Mouse (Mus musculus): ENCODE data around the gene Slc26a6. TPM values are rescaled to one million over a fixed set of nuclear protein-coding genes. Genes with fewer than 3 reads are reported as not detected.

The Slc26a6 gene
- polyA plus RNA-seq, 1 experiment = 38.2 TPM

DNA sequence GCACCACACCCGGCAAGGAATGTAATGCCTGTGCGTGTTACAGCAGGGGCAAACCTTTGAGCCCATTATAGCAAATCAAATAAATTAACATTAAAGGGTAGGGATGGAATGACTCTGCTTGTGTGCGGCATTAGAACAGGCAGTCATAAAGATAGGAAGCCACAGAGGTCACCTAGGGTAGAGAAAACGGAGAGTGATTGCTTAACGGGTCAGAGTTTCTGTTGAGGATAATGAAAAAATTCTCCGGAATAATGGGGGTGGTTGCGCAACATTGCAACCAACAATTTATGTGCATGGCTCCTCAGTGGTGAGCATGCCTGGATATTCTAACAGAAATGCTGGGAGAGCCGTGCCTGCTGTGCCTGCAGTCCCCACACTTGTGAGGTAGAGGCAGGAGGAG, 72.8 kb downstream of the Slc26a6 start:
- H3K27ac ChIP-seq (ENCODE audit: control insufficient read depth, insufficient read depth, low read length) = no peak overlapping the region
- H3K27me3 ChIP-seq (ENCODE audit: control insufficient read depth, insufficient read depth, low read length) = no peaks in the 10 kb centered on the region
- DNase-seq = no peak
- H3K36me3 ChIP-seq (ENCODE audit: control insufficient read depth, insufficient read depth, low read length) = no peaks in the 10 kb centered on the region
- no peak overlapping the region for H3K4me3 ChIP-seq (ENCODE audit: control insufficient read depth, insufficient read depth, low read length)
- TF ChIP-seq CTCF (IDR thresholded peaks at IDR 0.05; ENCODE audit: borderline replicate concordance, control insufficient read depth, extremely low read depth, insufficient read depth, low read length, poor library complexity) (no peak), POLR2A (IDR thresholded peaks at IDR 0.05; ENCODE audit: control insufficient read depth, extremely low read depth, insufficient read depth, low read length, poor library complexity) (no peak)
- H3K4me1 ChIP-seq (replicated peaks; ENCODE audit: control insufficient read depth, insufficient read depth, low read length) = no peaks in the 10 kb centered on the region
- WGBS = 79% methylated on average over 8 of the region's 8 CpGs

- no peaks in the 10 kb centered on the region for H3K36me3 ChIP-seq (ENCODE audit: control insufficient read depth, insufficient read depth, low read length)
- no peaks in the 10 kb centered on the region for H3K27me3 ChIP-seq (ENCODE audit: control insufficient read depth, insufficient read depth, low read length)
- TF ChIP-seq POLR2A (IDR thresholded peaks at IDR 0.05; ENCODE audit: control insufficient read depth, extremely low read depth, insufficient read depth, low read length, poor library complexity) (no peak), CTCF (IDR thresholded peaks at IDR 0.05; ENCODE audit: borderline replicate concordance, control insufficient read depth, extremely low read depth, insufficient read depth, low read length, poor library complexity) (no peak)
- no peaks in the 10 kb centered on the region for H3K4me1 ChIP-seq (replicated peaks; ENCODE audit: control insufficient read depth, insufficient read depth, low read length)
- H3K4me3 ChIP-seq (ENCODE audit: control insufficient read depth, insufficient read depth, low read length) = no peak overlapping the region
- WGBS = 92% methylated on average over 3 of the region's 3 CpGs
- no peak for DNase-seq
- no peak overlapping the region for H3K27ac ChIP-seq (ENCODE audit: control insufficient read depth, insufficient read depth, low read length)
Measured at GRCm38 (mm10) chr9:108928424-108928823, 75.3 kb downstream of the Slc26a6 start.

DNA sequence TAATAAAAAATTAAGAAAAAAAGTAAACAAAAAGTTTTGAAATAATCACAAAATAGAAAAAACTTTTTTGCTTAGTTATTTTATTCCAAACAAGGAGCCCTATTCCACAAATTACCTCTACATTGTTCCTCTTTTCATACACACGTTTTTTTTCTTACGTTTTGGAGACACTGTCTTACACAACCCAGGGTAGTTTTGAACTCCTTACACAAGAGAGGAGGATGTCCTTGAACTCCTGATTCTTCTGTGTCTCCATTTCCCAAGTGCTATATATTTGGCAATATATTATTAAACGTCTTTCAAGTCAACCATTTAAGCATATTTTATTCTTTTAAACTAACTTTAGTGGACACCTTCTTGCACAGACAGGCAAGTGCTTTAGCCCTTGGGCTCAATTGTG, 82.9 kb downstream of the Slc26a6 start:
- Histone ChIP-seq H3K4me3 (ENCODE audit: control insufficient read depth, insufficient read depth, low read length) (no peak overlapping the region), H3K36me3 (ENCODE audit: control insufficient read depth, insufficient read depth, low read length) (peaks cover 8% of the 10 kb centered on the region), H3K4me1 (replicated peaks; ENCODE audit: control insufficient read depth, insufficient read depth, low read length) (0 out of 2 replicates have a peak, but pooled peaks cover 3% of the 10 kb centered on the region), H3K27me3 (ENCODE audit: control insufficient read depth, insufficient read depth, low read length) (no peaks in the 10 kb centered on the region), H3K27ac (ENCODE audit: control insufficient read depth, insufficient read depth, low read length) (no peak overlapping the region)
- WGBS = 10% methylated on average over 3 of the region's 3 CpGs
- TF ChIP-seq CTCF (IDR thresholded peaks at IDR 0.05; ENCODE audit: borderline replicate concordance, control insufficient read depth, extremely low read depth, insufficient read depth, low read length, poor library complexity) = no peak
- no peak for TF ChIP-seq POLR2A (IDR thresholded peaks at IDR 0.05; ENCODE audit: control insufficient read depth, extremely low read depth, insufficient read depth, low read length, poor library complexity)
- no peak for DNase-seq

GRCm38 (mm10) chr9:108936418-108937364, 83.6 kb downstream of the Slc26a6 start, which contains the start of gene Uqcrc1:
Gene Uqcrc1, plus strand, starts transcription at chr9:108936633.
- H3K27me3 ChIP-seq (ENCODE audit: control insufficient read depth, insufficient read depth, low read length) = no peaks in the 10 kb centered on the region
- no peak within 1 kb of the TSS for H3K27ac ChIP-seq (ENCODE audit: control insufficient read depth, insufficient read depth, low read length)
- under 1% methylated on average over 58 of the region's 58 CpGs for WGBS
- peak within 1 kb of the TSS; percentile 62 for H3K4me3 ChIP-seq (ENCODE audit: control insufficient read depth, insufficient read depth, low read length)
- 0 out of 2 replicates have a peak, but pooled peaks cover 3% of the 10 kb centered on the region for H3K4me1 ChIP-seq (replicated peaks; ENCODE audit: control insufficient read depth, insufficient read depth, low read length)
- peaks cover 10% of the 10 kb centered on the region for H3K36me3 ChIP-seq (ENCODE audit: control insufficient read depth, insufficient read depth, low read length)
- TF ChIP-seq CTCF (IDR thresholded peaks at IDR 0.05; ENCODE audit: borderline replicate concordance, control insufficient read depth, extremely low read depth, insufficient read depth, low read length, poor library complexity) (peak; percentile 88; the same call in 1 of the 2 replicates), POLR2A (IDR thresholded peaks at IDR 0.05; ENCODE audit: control insufficient read depth, extremely low read depth, insufficient read depth, low read length, poor library complexity) (peak; percentile 93)
- peak; percentile 93 for DNase-seq

DNA sequence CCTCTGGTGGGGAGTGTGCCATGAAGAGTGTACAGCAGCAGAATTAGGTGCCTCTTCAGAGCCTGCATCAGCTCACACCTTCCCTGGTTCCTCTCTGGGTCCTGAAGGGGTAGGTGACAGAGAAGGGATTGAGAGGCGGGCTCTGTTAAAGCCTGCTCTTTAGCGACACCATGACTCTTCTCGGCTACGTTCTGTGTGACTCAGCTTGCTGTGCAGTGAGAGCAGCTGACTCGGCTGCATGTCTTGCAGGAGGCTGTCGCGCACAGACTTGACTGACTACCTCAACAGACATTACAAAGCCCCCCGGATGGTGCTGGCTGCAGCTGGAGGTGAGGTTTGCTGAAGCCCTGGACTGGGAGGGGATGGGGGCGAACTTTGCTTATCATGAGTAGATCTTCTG, 92.0 kb downstream of the Slc26a6 start:
- H3K27me3 ChIP-seq (ENCODE audit: control insufficient read depth, insufficient read depth, low read length) = no peaks in the 10 kb centered on the region
- no peaks in the 10 kb centered on the region for H3K4me1 ChIP-seq (replicated peaks; ENCODE audit: control insufficient read depth, insufficient read depth, low read length)
- TF ChIP-seq POLR2A (IDR thresholded peaks at IDR 0.05; ENCODE audit: control insufficient read depth, extremely low read depth, insufficient read depth, low read length, poor library complexity) (no peak), CTCF (IDR thresholded peaks at IDR 0.05; ENCODE audit: borderline replicate concordance, control insufficient read depth, extremely low read depth, insufficient read depth, low read length, poor library complexity) (no peak)
- H3K36me3 ChIP-seq (ENCODE audit: control insufficient read depth, insufficient read depth, low read length) = peaks cover 80% of the 10 kb centered on the region
- no peak overlapping the region for H3K27ac ChIP-seq (ENCODE audit: control insufficient read depth, insufficient read depth, low read length)
- WGBS = 92% methylated on average over 9 of the region's 9 CpGs
- H3K4me3 ChIP-seq (ENCODE audit: control insufficient read depth, insufficient read depth, low read length) = no peak overlapping the region
- no peak for DNase-seq

DNA sequence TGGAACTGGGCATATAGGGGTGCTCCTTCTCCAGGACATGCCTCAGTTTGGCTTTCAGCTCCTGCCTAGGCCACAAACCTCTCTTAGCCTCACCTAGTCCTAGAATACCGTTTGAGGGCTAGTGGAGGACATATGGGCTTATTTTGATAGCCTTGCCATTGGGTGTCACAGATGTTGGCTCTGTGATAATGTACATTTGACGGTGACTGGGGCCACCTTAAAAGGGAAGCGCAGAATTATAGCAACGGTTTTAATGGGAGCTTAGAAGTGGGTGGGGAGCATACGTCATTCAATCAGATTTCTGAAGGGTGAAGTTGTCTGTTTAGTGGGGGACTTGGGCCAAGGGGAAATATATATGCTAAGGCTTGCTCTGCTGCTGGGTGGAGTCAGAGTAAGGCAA, 92.5 kb downstream of the Slc26a6 start:
- WGBS = 91% methylated on average over 5 of the region's 5 CpGs
- TF ChIP-seq CTCF (IDR thresholded peaks at IDR 0.05; ENCODE audit: borderline replicate concordance, control insufficient read depth, extremely low read depth, insufficient read depth, low read length, poor library complexity) (no peak), POLR2A (IDR thresholded peaks at IDR 0.05; ENCODE audit: control insufficient read depth, extremely low read depth, insufficient read depth, low read length, poor library complexity) (no peak)

More for the DNA sequence above, 92.5 kb downstream of the Slc26a6 start:
- no peak overlapping the region for H3K27ac ChIP-seq (ENCODE audit: control insufficient read depth, insufficient read depth, low read length)
- H3K4me1 ChIP-seq (replicated peaks; ENCODE audit: control insufficient read depth, insufficient read depth, low read length) = no peaks in the 10 kb centered on the region
- no peak for DNase-seq
- no peaks in the 10 kb centered on the region for H3K27me3 ChIP-seq (ENCODE audit: control insufficient read depth, insufficient read depth, low read length)
- no peak overlapping the region for H3K4me3 ChIP-seq (ENCODE audit: control insufficient read depth, insufficient read depth, low read length)
- H3K36me3 ChIP-seq (ENCODE audit: control insufficient read depth, insufficient read depth, low read length) = peaks cover 78% of the 10 kb centered on the region
